Mouse (Mus musculus) heart, embryonic 15.5 days (tissue): Measurements from ENCODE around the gene Ushbp1. TPM values are rescaled to one million over a fixed set of nuclear protein-coding genes. Genes with fewer than 3 reads are reported as not detected.

Experiments used
- ATAC-seq: fragments of 200-750 bp; cut with Nextera tagmentation; replicated peaks from 2 replicates; pipeline ENCODE4 v1.8.0; 2017; ENCODE audit warnings: low read depth, moderate TSS enrichment; ENCODE audit not compliant: insufficient number of reproducible peaks, insufficient read depth, low FRiP score
- H3K27ac ChIP-seq: fragments of 300-500 bp; sonication (generic); 2 replicates; pipeline ENCODE4 v1.5.1; 2015; ENCODE audit warnings: mild to moderate bottlenecking, inconsistent platforms
- H3K27me3 ChIP-seq: fragments of 300-500 bp; sonication (generic); 2 replicates; pipeline ENCODE4 v1.6.1; 2015; ENCODE audit warnings: inconsistent platforms
- H3K36me3 ChIP-seq: fragments of 300-500 bp; sonication (generic); 2 replicates; pipeline ENCODE4 v1.6.1; 2015; ENCODE audit warnings: mild to moderate bottlenecking, inconsistent platforms
- H3K4me1 ChIP-seq: fragments of 300-500 bp; sonication (generic); replicated peaks from 2 replicates; pipeline ENCODE4 v1.6.1; 2015; ENCODE audit warnings: inconsistent platforms
- H3K4me2 ChIP-seq: fragments of 300-500 bp; sonication (generic); 2 replicates; pipeline ENCODE4 v1.6.1; 2015; ENCODE audit warnings: inconsistent platforms, mild to moderate bottlenecking, moderate library complexity
- H3K4me3 ChIP-seq: fragments of 300-500 bp; sonication (generic); 2 replicates; pipeline ENCODE4 v1.5.1; 2015; ENCODE audit warnings: mild to moderate bottlenecking, inconsistent platforms
- H3K9ac ChIP-seq: fragments of 300-500 bp; sonication (generic); 2 replicates; pipeline ENCODE4 v1.6.1; 2015; ENCODE audit warnings: mild to moderate bottlenecking, inconsistent platforms
- H3K9me3 ChIP-seq: fragments of 300-500 bp; sonication (generic); replicated peaks from 2 replicates; pipeline ENCODE4 v1.6.1; 2016; ENCODE audit warnings: inconsistent platforms
- WGBS: fragments of 180-500 bp; shearing (Covaris S2); methylation state at CpG from one replicate; pipeline ENCODE4 v1.1.7; 2015; ENCODE audit warnings: mixed read lengths; 5-methylcytosine and 5-hydroxymethylcytosine counted together
- polyA plus RNA-seq: library from polyadenylated mRNA; unstranded; fragments of >200 nt; fragmentation: Nextera tagmentation; extraction: Ambion mirVana; gene quantifications from 2 replicates; pipeline ENCODE4 v1.2.1, GENCODE M21; 2015

Gene Ushbp1
- polyA plus RNA-seq, 1 experiment from 2014 or later: 14.6 TPM

GRCm38 (mm10) chr8:71405401-71406098 is 9.9 kb upstream of the Ushbp1 start, which contains the start of gene Ankle1:
Gene Ankle1 (plus strand): TSS chr8:71406010.
- Histone ChIP-seq H3K4me2 (peak within 1 kb of the TSS; percentile 95), H3K36me3 (peaks cover 18% of the 10 kb centered on the region; the same call in 1 of the 2 replicates), H3K4me1 (peaks cover 26% of the 10 kb centered on the region), H3K9ac (peak within 1 kb of the TSS; percentile 74), H3K27ac (peak within 1 kb of the TSS; percentile 34; the same call in 1 of the 2 replicates), H3K9me3 (no peaks in the 10 kb centered on the region), H3K27me3 (no peaks in the 10 kb centered on the region), H3K4me3 (peak within 1 kb of the TSS; percentile 72)
- ATAC-seq: peak; percentile 88
- WGBS: 18% methylated on average over 33 of the region's 33 CpGs

- no peak overlapping the region for H3K9ac ChIP-seq
- peaks cover 26% of the 10 kb centered on the region for H3K4me1 ChIP-seq
- no peak overlapping the region for H3K4me3 ChIP-seq
- ATAC-seq: no peak
- no peaks in the 10 kb centered on the region for H3K9me3 ChIP-seq
- H3K36me3 ChIP-seq: peaks cover 16% of the 10 kb centered on the region; the same call in 1 of the 2 replicates
- H3K27me3 ChIP-seq: no peaks in the 10 kb centered on the region
- H3K27ac ChIP-seq: no peak overlapping the region
- peak overlapping the region; percentile 95; the same call in 1 of the 2 replicates for H3K4me2 ChIP-seq
- 84% methylated on average over 9 of the region's 9 CpGs for WGBS
These were observed 9.3 kb upstream of the Ushbp1 start for GRCm38 (mm10) chr8:71404951-71405351.

DNA sequence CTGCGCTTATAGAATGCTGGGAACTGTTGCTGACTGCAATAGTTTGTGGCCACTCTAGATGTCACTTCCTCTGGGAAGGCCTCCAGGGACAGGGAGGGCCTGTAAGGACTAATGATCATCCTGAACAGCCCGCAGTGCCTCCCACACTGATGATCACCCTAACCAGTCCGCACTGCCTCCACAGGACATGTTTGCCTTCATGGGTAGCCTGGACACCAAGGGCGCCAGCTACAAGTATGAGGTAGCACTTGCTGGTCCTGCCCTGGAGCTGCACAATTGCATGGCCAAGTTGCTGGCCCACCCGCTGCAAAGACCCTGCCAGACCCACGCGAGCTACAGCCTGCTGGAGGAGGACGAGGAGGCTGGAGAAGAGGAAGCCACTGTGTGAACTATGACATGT is 8.4 kb upstream of the Ushbp1 start:
- Histone ChIP-seq H3K27me3 (no peaks in the 10 kb centered on the region), H3K4me3 (no peak overlapping the region), H3K9me3 (no peaks in the 10 kb centered on the region), H3K4me2 (no peak overlapping the region), H3K9ac (no peak overlapping the region), H3K27ac (no peak overlapping the region), H3K36me3 (peaks cover 14% of the 10 kb centered on the region; the same call in 1 of the 2 replicates), H3K4me1 (peaks cover 26% of the 10 kb centered on the region)
- WGBS: 86% methylated on average over 8 of the region's 8 CpGs
- ATAC-seq: no peak

GRCm38 (mm10) chr8:71403107-71403885 is 7.7 kb upstream of the Ushbp1 start:
- Histone ChIP-seq H3K4me1 (peaks cover 26% of the 10 kb centered on the region), H3K27me3 (no peaks in the 10 kb centered on the region), H3K9me3 (no peaks in the 10 kb centered on the region), H3K36me3 (peaks cover 14% of the 10 kb centered on the region), H3K4me2 (no peak overlapping the region), H3K4me3 (no peak overlapping the region), H3K9ac (no peak overlapping the region), H3K27ac (no peak overlapping the region)
- WGBS: 67% methylated on average over 6 of the region's 6 CpGs
- ATAC-seq: no peak

GRCm38 (mm10) chr8:71402446-71402964 is 6.9 kb upstream of the Ushbp1 start:
- Histone ChIP-seq H3K4me2 (no peak overlapping the region), H3K9ac (no peak overlapping the region), H3K9me3 (no peaks in the 10 kb centered on the region), H3K27me3 (no peaks in the 10 kb centered on the region), H3K36me3 (peaks cover 13% of the 10 kb centered on the region), H3K4me3 (no peak overlapping the region), H3K4me1 (peaks cover 26% of the 10 kb centered on the region), H3K27ac (no peak overlapping the region)
- WGBS: 86% methylated on average over 9 of the region's 9 CpGs
- ATAC-seq: no peak

- no peaks in the 10 kb centered on the region for H3K27me3 ChIP-seq
These were observed 5.9 kb upstream of the Ushbp1 start for GRCm38 (mm10) chr8:71401454-71401853.

GRCm38 (mm10) chr8:71400826-71401225 is 5.2 kb upstream of the Ushbp1 start:
- Histone ChIP-seq H3K9ac (no peak overlapping the region), H3K36me3 (peaks cover 13% of the 10 kb centered on the region), H3K4me2 (no peak overlapping the region), H3K4me3 (no peak overlapping the region), H3K27me3 (no peaks in the 10 kb centered on the region), H3K27ac (no peak overlapping the region), H3K9me3 (no peaks in the 10 kb centered on the region), H3K4me1 (peaks cover 20% of the 10 kb centered on the region)
- ATAC-seq: no peak
- 82% methylated on average over 2 of the region's 2 CpGs for WGBS

More at GRCm38 (mm10) chr8:71401454-71401853, 5.9 kb upstream of the Ushbp1 start:
- peaks cover 22% of the 10 kb centered on the region for H3K4me1 ChIP-seq
- no peak overlapping the region for H3K4me2 ChIP-seq
- no peak for ATAC-seq
- no peak overlapping the region for H3K4me3 ChIP-seq
- no peak overlapping the region for H3K9ac ChIP-seq
- no peak overlapping the region for H3K27ac ChIP-seq
- peaks cover 13% of the 10 kb centered on the region for H3K36me3 ChIP-seq
- no peaks in the 10 kb centered on the region for H3K9me3 ChIP-seq

DNA sequence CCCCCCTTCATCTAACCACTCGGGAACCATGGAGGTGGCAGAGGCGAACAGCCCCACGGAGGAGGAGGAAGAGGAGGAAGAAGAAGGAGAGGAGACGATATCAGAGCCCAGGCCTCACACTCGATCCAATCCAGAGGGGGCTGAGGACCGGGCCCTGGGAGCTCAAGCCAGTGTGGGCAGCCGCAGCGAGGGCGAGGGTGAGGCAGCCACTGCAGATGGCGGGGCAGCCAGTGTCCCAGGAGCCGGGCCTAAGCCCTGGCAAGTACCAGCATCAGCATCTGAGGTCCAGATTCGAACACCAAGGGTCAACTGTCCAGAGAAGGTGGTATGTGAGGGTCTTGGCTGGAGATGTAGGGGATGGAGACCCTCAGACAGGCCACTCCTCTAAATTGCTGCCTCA is 2.1 kb upstream of the Ushbp1 start:
- H3K27me3 ChIP-seq: no peaks in the 10 kb centered on the region
- H3K4me3 ChIP-seq: peak overlapping the region; percentile 64
- WGBS: 83% methylated on average over 12 of the region's 12 CpGs
- H3K9ac ChIP-seq: peak overlapping the region; percentile 76; the same call in 1 of the 2 replicates
- peaks cover 13% of the 10 kb centered on the region for H3K4me1 ChIP-seq
- no peak for ATAC-seq
- no peaks in the 10 kb centered on the region for H3K9me3 ChIP-seq
- H3K27ac ChIP-seq: no peak overlapping the region
- H3K4me2 ChIP-seq: peak overlapping the region; percentile 84
- H3K36me3 ChIP-seq: peaks cover 13% of the 10 kb centered on the region

GRCm38 (mm10) chr8:71396639-71397305 is 1.2 kb upstream of the Ushbp1 start, which contains the start of gene Babam1:
Gene Babam1 (plus strand): TSS chr8:71396861.
- Histone ChIP-seq H3K4me1 (peaks cover 13% of the 10 kb centered on the region), H3K4me2 (peak within 1 kb of the TSS; percentile 84), H3K27ac (peak within 1 kb of the TSS; percentile 81), H3K4me3 (peak within 1 kb of the TSS; percentile 64), H3K36me3 (peaks cover 13% of the 10 kb centered on the region), H3K9ac (peak within 1 kb of the TSS; percentile 76), H3K27me3 (no peaks in the 10 kb centered on the region), H3K9me3 (no peaks in the 10 kb centered on the region)
- peak; percentile 91 for ATAC-seq
- WGBS: under 1% methylated on average over 34 of the region's 34 CpGs

DNA sequence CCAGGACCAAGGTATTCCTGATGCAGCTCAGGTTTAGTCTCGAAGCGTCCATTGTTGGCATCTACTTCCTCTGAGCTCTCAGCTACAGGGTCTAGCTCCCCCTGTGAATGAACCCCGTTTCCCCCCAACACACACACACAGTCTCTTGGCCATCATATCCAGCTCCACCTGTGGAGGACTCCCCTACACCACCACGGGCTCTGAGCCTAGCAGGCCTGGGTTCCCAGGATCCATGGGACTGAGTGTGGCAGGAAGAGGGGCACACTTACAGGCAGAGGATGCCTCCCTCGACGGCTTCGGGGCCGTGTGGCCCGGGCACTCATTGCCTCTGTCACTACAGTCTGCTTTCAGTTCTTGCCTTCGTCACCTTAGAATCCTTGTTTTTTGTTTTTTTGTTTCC is 531 bp downstream of the Ushbp1 start:
- Histone ChIP-seq H3K9me3 (no peaks in the 10 kb centered on the region), H3K27me3 (no peaks in the 10 kb centered on the region), H3K4me1 (peaks cover 13% of the 10 kb centered on the region), H3K4me2 (peak overlapping the region; percentile 84), H3K9ac (no peak overlapping the region), H3K36me3 (peaks cover 13% of the 10 kb centered on the region), H3K27ac (peak overlapping the region; percentile 81), H3K4me3 (peak overlapping the region; percentile 27)
- no peak for ATAC-seq
- WGBS: 69% methylated on average over 10 of the region's 10 CpGs

DNA sequence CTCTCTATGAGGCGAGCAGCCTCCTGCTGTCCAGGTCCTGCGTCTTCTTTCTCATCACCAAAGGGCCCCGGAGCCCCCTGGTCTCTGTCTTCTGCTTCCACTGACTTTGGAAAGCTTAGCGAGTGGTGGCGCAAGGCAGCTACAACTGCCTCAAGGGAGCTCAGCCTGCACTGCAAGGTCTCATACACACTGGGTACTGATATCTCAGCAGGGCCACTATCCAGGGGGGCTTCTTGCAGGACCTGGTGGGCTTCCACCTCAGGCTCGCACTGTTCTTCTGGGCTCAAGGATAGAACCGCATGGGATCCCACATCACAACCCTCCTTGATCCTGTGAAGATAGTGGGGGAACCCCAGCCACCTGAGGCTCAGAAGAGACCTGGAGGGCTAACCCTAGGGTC is 1.1 kb downstream of the Ushbp1 start:
- no peaks in the 10 kb centered on the region for H3K27me3 ChIP-seq
- H3K36me3 ChIP-seq: peaks cover 10% of the 10 kb centered on the region
- peak overlapping the region; percentile 27 for H3K4me3 ChIP-seq
- no peak for ATAC-seq
- WGBS: 71% methylated on average over 7 of the region's 7 CpGs
- peaks cover 13% of the 10 kb centered on the region for H3K4me1 ChIP-seq
- 0 out of 2 replicates have a peak overlapping the region, but pooled peaks have one; percentile 26 for H3K9ac ChIP-seq
- H3K27ac ChIP-seq: 0 out of 2 replicates have a peak overlapping the region, but pooled peaks have one; percentile 81
- H3K4me2 ChIP-seq: peak overlapping the region; percentile 84
- H3K9me3 ChIP-seq: no peaks in the 10 kb centered on the region
